Mouse (Mus musculus): Measurements from ENCODE around the gene Mcpt2.
"Not testable (repeated sequence)": the region's sequence is repeated elsewhere in the genome, so short reads cannot be mapped to it uniquely, and the experiment has no call there.

DNA sequence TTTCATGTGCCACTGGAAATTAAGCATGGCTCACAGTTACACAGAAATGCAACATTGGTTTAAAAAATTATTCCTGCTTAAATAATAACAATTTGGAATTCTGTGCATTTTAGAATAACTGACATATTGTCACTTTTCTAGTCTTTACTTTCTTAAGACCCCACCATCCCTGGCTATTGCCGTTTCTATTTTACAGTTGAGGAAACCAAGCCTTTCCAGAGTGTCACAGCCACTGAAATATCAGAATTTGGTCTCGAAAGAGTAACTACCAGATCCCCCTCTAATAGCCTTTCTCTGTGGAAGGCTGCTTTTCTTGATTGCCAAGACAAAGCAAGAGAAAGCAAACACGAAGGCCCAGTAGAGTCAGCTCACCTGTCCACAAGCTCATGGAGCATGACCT, 11.4 kb upstream of the Mcpt2 start, which contains the start of gene Mcpt9:
- not testable (repeated sequence) for TF ChIP-seq CTCF, POLR2A (IDR thresholded peaks at IDR 0.05; ENCODE audit: extremely low read depth, insufficient read depth, low read length)
